Mouse (Mus musculus) midbrain, embryonic 11.5 days (tissue): ENCODE measurements at regions not wholly inside any gene's neighbourhood (a gene's known extent, or its start where the extent isn't known, plus 50 kb on each side); places are given as distances from the start of the nearest gene placed in this dataset.
A peak's percentile ranks its signal among the peaks of the same experiment; 100 is the strongest.

Experiments used
- ATAC-seq: fragments of 200-750 bp; cut with Nextera tagmentation; 2 replicates; pipeline ENCODE4 v1.8.0; 2017; ENCODE audit warnings: moderate TSS enrichment, moderate library complexity; ENCODE audit not compliant: low FRiP score
- DNase-seq: peaks from one replicate; pipeline ENCODE4 v3.0.0; 2015; ENCODE audit warnings: low spot score; ENCODE audit errors: missing footprints
- H3K27ac ChIP-seq: fragments of 300-500 bp; sonication (generic); 2 replicates; pipeline ENCODE4 v1.5.1; 2014; ENCODE audit warnings: low read depth, low read length
- H3K27me3 ChIP-seq: fragments of 300-500 bp; sonication (generic); 2 replicates; pipeline ENCODE4 v1.6.1; 2014; ENCODE audit warnings: mild to moderate bottlenecking, low read length, moderate library complexity, mixed read lengths; ENCODE audit not compliant: control insufficient read depth, insufficient read depth
- H3K36me3 ChIP-seq: fragments of 300-500 bp; sonication (generic); 2 replicates; pipeline ENCODE4 v1.6.1; 2014; ENCODE audit warnings: mild to moderate bottlenecking, low read length, moderate library complexity, mixed read lengths; ENCODE audit not compliant: control insufficient read depth, insufficient read depth
- H3K4me1 ChIP-seq: fragments of 300-500 bp; sonication (generic); 2 replicates; pipeline ENCODE4 v1.6.1; 2014; ENCODE audit warnings: low read length; ENCODE audit not compliant: control insufficient read depth, insufficient read depth
- H3K4me2 ChIP-seq: fragments of 300-500 bp; sonication (generic); 2 replicates; pipeline ENCODE4 v1.6.1; 2014; ENCODE audit warnings: mild to moderate bottlenecking, moderate library complexity
- H3K4me3 ChIP-seq: fragments of 300-500 bp; sonication (generic); 2 replicates; pipeline ENCODE4 v1.5.1; 2014; ENCODE audit warnings: low read depth, low read length
- H3K9ac ChIP-seq: fragments of 300-500 bp; sonication (generic); 2 replicates; pipeline ENCODE4 v1.6.1; 2014; ENCODE audit warnings: low read length
- H3K9me3 ChIP-seq: fragments of 300-500 bp; sonication (generic); 2 replicates; pipeline ENCODE4 v1.6.1; 2016; ENCODE audit warnings: low read length; ENCODE audit not compliant: control insufficient read depth
- WGBS: fragments of 180-500 bp; shearing (Covaris S2); extraction: QIAGEN DNeasy Blood & Tissue Kit; methylation state at CpG from one replicate; pipeline ENCODE4 v1.1.7; 2014; 5-methylcytosine and 5-hydroxymethylcytosine counted together

DNA sequence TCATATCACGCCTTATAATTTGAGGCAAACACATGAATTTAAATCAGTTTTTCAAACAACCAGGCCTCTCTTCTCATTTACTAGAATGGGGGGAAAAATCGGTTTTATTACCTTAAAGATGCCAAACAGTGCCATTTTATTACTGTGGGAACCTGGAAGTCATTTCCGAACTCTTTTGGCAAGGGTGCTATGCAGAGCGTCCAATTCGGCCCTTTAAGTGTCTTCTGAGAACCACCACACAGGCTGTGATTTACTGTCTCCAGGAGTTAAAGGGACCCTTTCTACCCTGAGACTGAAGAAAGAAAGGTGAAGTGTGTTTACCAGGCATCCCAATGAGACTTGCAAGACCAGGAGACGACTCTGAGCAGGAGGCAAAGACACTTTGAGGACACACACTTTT lies 359.4 kb upstream of the Adgrl2 start:
- Histone ChIP-seq H3K4me1 (no peaks in the 10 kb centered on the region), H3K4me3 (no peak overlapping the region), H3K27me3 (no peaks in the 10 kb centered on the region), H3K9ac (no peak overlapping the region), H3K27ac (no peak overlapping the region), H3K4me2 (no peak overlapping the region), H3K36me3 (no peaks in the 10 kb centered on the region), H3K9me3 (no peaks in the 10 kb centered on the region)
- ATAC-seq (no peak), DNase-seq (no peak)
- 84% methylated on average over 6 of the region's 6 CpGs for WGBS

DNA sequence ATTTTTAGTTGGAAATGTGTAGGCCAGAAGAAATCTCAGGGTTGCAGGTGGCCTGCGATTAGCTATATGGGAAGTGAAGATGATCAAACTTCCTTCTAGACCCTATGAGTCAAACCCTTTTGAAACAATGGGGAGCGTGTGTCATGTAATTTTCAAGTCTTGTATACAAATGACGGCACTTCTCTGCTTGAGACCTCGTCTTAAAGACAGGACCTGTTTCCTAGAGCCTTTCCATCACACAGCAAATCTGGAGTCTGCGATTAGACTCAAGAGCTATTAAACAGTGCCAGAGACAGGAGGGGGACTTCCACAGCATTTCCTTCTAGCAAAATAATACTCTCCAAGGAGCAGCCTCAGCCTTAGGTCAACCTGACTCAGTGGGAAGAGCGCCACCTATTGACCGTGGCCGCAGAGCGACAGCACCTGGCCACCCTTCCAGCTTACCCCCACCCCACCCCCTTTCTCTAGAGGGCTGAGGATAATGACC lies 358.9 kb upstream of the Adgrl2 start:
- H3K4me2 ChIP-seq = no peak overlapping the region
- H3K9ac ChIP-seq = no peak overlapping the region
- ATAC-seq (peak; percentile 79), DNase-seq (peak; percentile 86)
- H3K27me3 ChIP-seq = no peaks in the 10 kb centered on the region
- no peak overlapping the region for H3K4me3 ChIP-seq
- H3K36me3 ChIP-seq = no peaks in the 10 kb centered on the region
- H3K9me3 ChIP-seq = no peaks in the 10 kb centered on the region
- WGBS = 40% methylated on average over 9 of the region's 9 CpGs
- no peaks in the 10 kb centered on the region for H3K4me1 ChIP-seq
- H3K27ac ChIP-seq = no peak overlapping the region

DNA sequence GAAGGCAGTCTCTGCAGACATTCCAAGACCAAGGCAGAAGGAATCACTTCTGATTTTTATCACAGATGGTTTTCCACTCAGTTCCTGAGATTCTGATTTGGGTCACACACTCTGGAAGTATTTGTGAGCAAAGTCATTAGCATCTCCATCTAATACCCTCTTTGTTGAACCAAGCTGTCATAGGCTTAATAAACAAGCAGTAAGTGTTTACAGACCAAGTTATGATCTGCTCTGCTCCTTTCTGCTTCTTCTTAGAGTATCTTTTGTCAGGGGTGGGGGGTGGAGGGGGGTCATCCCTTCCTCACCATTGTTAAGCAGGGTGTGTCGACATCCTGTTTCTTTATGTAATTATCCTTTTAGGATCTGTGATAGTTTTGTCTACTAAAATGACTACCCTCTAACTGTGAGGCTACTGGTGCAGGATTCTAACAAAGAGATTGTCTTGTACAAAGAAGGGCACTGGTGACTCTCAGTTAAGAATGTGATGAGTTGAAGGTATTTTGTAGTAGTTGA lies 358.2 kb upstream of the Adgrl2 start:
- H3K4me2 ChIP-seq = no peak overlapping the region
- H3K9me3 ChIP-seq = no peaks in the 10 kb centered on the region
- DNase-seq = no peak
- H3K27me3 ChIP-seq = no peaks in the 10 kb centered on the region
- no peak for ATAC-seq
- no peaks in the 10 kb centered on the region for H3K36me3 ChIP-seq
- no peak overlapping the region for H3K9ac ChIP-seq
- no peaks in the 10 kb centered on the region for H3K4me1 ChIP-seq
- no peak overlapping the region for H3K27ac ChIP-seq
- no peak overlapping the region for H3K4me3 ChIP-seq
- WGBS = 72% methylated on average over 1 of the region's 1 CpGs

DNA sequence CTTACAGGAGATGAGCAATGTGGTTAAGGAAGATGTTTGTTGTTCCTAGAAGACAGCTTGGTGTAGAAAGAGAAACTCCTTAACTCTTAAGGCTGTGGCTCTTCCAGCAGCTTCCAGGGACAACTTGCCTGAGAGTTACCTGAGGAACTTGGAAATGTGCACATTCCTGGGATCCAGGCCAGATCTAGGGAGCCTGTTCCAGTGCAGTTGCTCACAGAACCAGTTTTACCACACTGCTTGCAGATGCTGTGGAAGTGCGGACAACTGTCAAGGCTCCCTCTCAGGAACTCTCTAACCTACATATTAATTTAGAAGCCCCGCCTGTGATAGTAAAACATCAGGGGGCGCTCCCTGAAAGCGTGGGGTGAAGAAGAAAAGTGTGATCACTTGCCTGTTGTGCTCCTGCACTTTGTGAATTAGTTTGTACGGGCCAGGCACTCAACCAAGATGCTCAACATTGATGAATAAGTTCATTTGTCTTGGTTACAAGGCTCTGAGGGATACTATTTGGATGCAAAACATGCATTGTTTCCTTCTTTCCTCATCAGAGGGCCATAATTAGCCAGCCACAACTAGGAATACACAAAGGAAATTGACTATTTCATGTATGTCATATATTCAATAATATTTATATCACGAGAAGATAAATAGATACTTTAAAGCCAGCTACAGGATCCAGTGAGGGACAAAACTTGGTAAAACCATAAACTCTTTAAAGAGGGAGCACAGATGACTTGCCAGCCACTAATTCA lies 357.1 kb upstream of the Adgrl2 start:
- 55% methylated on average over 6 of the region's 6 CpGs for WGBS
- Histone ChIP-seq H3K36me3 (no peaks in the 10 kb centered on the region), H3K9me3 (no peaks in the 10 kb centered on the region), H3K4me1 (no peaks in the 10 kb centered on the region), H3K4me3 (no peak overlapping the region), H3K4me2 (no peak overlapping the region), H3K27me3 (no peaks in the 10 kb centered on the region), H3K9ac (no peak overlapping the region), H3K27ac (no peak overlapping the region)
- ATAC-seq (no peak), DNase-seq (no peak)

DNA sequence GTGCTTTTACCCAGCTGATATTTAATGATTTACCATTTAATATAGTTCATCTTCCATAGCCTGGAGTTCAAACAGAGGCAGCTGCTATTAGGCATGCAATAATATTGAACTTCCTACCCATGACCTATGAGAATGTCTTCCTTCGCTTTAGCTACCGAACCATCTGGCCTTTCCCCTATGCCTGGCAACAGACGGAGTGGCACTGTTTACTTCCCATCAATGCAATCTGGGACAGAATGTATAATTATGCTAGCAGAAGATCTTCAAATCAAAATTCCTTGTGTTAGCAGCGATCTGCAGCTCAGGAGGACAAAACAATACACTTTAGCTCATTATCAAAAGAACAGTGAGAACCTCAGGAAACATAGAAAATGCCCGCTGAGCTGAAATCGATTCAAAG lies 352.2 kb upstream of the Adgrl2 start:
- ATAC-seq (no peak), DNase-seq (no peak)
- no peak overlapping the region for H3K4me3 ChIP-seq
- 76% methylated on average over 6 of the region's 6 CpGs for WGBS
- no peak overlapping the region for H3K27ac ChIP-seq
- H3K36me3 ChIP-seq = no peaks in the 10 kb centered on the region
- H3K9me3 ChIP-seq = no peaks in the 10 kb centered on the region
- no peaks in the 10 kb centered on the region for H3K4me1 ChIP-seq
- H3K9ac ChIP-seq = no peak overlapping the region
- H3K27me3 ChIP-seq = no peaks in the 10 kb centered on the region
- H3K4me2 ChIP-seq = no peak overlapping the region

DNA sequence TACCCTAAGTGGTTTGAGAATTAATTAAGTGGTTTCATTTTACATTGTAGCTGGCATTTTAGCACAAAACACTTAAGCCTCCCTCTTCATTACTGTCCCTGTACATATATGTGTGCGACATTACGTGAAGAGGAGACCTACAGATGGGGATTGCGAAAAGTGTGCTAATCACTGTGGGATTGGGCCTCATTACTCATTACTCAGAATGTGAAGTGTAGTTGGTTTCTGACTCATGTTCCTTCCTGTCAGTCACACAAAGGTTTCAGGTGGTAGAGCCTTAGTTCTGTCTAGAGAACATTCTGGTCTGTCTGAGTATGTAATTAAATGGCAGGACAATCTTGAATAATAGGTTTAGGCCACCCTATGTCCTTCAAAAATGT lies 349.0 kb upstream of the Adgrl2 start:
- Histone ChIP-seq H3K9me3 (no peaks in the 10 kb centered on the region), H3K4me3 (no peak overlapping the region), H3K9ac (no peak overlapping the region), H3K4me2 (no peak overlapping the region), H3K36me3 (no peaks in the 10 kb centered on the region), H3K27ac (no peak overlapping the region), H3K4me1 (peaks cover 8% of the 10 kb centered on the region), H3K27me3 (no peaks in the 10 kb centered on the region)
- ATAC-seq (no peak), DNase-seq (no peak)
- WGBS = 93% methylated on average over 3 of the region's 3 CpGs

DNA sequence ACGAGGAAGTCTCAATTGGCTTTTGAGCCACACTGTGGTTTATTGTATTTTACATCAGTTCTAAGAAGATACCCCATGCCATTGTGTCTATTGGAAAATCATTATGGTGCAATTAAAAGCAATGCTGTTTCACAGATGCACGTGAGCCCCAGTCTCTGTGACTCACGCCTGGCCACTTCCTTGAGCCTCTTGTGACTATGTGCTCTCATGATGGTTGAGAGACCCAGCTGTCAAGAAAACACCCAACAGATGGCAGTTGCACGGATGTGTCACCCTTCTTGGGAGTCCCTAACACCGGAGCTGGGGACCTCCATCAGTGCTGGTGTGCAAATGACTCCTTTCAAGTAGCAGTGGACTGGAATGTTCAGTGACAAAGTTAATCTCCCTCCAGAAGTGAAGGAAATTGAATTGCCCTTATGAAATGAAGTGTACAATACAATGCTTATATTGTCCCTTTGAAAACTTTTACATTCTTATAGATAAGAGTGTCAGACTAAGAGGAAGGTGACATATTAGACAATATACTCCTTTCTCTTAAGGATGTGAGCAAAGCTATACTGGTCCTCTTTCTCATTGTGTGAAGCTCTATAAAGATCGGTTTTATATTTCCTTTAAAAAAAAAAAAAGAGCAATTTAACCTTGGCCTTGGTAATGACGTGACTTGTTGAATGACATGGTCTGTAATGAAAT lies 348.5 kb upstream of the Adgrl2 start:
- Histone ChIP-seq H3K4me1 (peaks cover 8% of the 10 kb centered on the region), H3K27me3 (no peaks in the 10 kb centered on the region), H3K9ac (no peak overlapping the region), H3K4me2 (no peak overlapping the region), H3K4me3 (no peak overlapping the region), H3K27ac (no peak overlapping the region), H3K9me3 (no peaks in the 10 kb centered on the region), H3K36me3 (no peaks in the 10 kb centered on the region)
- ATAC-seq = 0 out of 2 replicates have a peak, but pooled peaks have one; percentile 31
- no peak for DNase-seq
- 75% methylated on average over 7 of the region's 7 CpGs for WGBS

DNA sequence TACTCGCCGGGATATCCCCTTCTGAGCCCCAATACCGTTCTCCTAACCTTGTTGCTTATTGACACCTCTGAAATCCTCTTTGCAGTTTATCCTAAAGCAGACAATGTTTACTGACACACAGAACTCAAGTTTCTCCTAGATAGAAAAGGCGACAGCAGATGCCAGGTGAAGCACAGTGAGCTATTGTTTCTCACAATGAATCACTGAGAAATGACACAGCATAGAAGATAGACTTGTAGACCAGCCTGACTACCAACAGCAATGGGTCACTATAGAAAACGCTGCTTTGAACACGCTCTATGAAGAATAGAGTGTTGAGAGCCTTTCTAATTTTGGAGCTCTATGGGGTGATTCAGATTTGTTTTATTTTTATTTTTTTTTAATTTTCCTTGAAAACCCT lies 344.9 kb upstream of the Adgrl2 start:
- no peak overlapping the region for H3K4me3 ChIP-seq
- no peaks in the 10 kb centered on the region for H3K9me3 ChIP-seq
- ATAC-seq = no peak
- H3K27ac ChIP-seq = no peak overlapping the region
- no peak for DNase-seq
- no peak overlapping the region for H3K4me2 ChIP-seq
- no peaks in the 10 kb centered on the region for H3K27me3 ChIP-seq
- no peaks in the 10 kb centered on the region for H3K36me3 ChIP-seq
- H3K4me1 ChIP-seq = peaks cover 34% of the 10 kb centered on the region
- 78% methylated on average over 6 of the region's 6 CpGs for WGBS
- H3K9ac ChIP-seq = no peak overlapping the region

DNA sequence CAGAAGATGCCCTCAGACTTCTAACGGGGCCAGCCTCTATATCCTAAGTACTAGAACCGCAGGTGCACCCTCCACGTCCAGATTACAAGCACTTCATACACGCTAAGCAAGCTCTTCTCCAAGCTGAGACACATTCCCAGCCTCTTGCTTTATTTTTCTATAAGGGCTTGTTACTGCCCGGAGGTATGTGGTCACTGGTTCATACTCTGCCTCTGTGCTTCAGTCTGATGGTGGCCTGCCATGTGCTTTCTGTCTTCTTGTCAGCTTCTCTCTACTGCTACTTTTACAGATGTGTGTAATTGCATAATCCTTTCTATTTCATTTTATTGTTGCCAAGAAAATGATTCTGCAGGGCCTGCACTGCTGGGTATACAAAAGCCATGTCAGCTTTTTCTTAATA lies 343.3 kb upstream of the Adgrl2 start:
- H3K4me3 ChIP-seq = no peak overlapping the region
- no peaks in the 10 kb centered on the region for H3K36me3 ChIP-seq
- H3K4me1 ChIP-seq = peaks cover 41% of the 10 kb centered on the region
- H3K27me3 ChIP-seq = no peaks in the 10 kb centered on the region
- peak overlapping the region; percentile 10; the same call in 1 of the 2 replicates for H3K4me2 ChIP-seq
- peak overlapping the region; percentile 16; the same call in 1 of the 2 replicates for H3K9ac ChIP-seq
- H3K9me3 ChIP-seq = no peaks in the 10 kb centered on the region
- peak overlapping the region; percentile 22; the same call in 1 of the 2 replicates for H3K27ac ChIP-seq
- ATAC-seq (no peak), DNase-seq (no peak)
- WGBS = 67% methylated on average over 5 of the region's 5 CpGs
